Mouse (Mus musculus) embryonic facial prominence, embryonic 15.5 days (tissue): Measurements from ENCODE around the gene Ptprj. TPM values are rescaled to one million over a fixed set of nuclear protein-coding genes. Genes with fewer than 3 reads are reported as not detected.

ENCODE experiments used
- ATAC-seq: fragments of 200-750 bp; cut with Nextera tagmentation; 2 replicates; pipeline ENCODE4 v1.8.0; 2017; ENCODE audit warnings: low read depth, moderate TSS enrichment; ENCODE audit not compliant: insufficient number of reproducible peaks, low FRiP score, low TSS enrichment
- H3K27ac ChIP-seq: fragments of 300-500 bp; sonication (generic); replicated peaks from 2 replicates; pipeline ENCODE4 v1.5.1; 2015; ENCODE audit warnings: mild to moderate bottlenecking, inconsistent platforms
- H3K27me3 ChIP-seq: fragments of 300-500 bp; sonication (generic); 2 replicates; pipeline ENCODE4 v1.6.1; 2015; ENCODE audit warnings: inconsistent platforms
- H3K36me3 ChIP-seq: fragments of 300-500 bp; sonication (generic); 2 replicates; pipeline ENCODE4 v1.6.1; 2015; ENCODE audit warnings: mild to moderate bottlenecking, inconsistent platforms
- H3K4me1 ChIP-seq: fragments of 300-500 bp; sonication (generic); 2 replicates; pipeline ENCODE4 v1.6.1; 2015; ENCODE audit warnings: inconsistent platforms
- H3K4me2 ChIP-seq: fragments of 300-500 bp; sonication (generic); replicated peaks from 2 replicates; pipeline ENCODE4 v1.6.1; 2015; ENCODE audit warnings: mild to moderate bottlenecking, inconsistent platforms
- H3K4me3 ChIP-seq: fragments of 300-500 bp; sonication (generic); replicated peaks from 2 replicates; pipeline ENCODE4 v1.5.1; 2015; ENCODE audit warnings: mild to moderate bottlenecking, inconsistent platforms
- H3K9ac ChIP-seq: fragments of 300-500 bp; sonication (generic); 2 replicates; pipeline ENCODE4 v1.6.1; 2015; ENCODE audit warnings: inconsistent platforms
- H3K9me3 ChIP-seq: fragments of 300-500 bp; sonication (generic); replicated peaks from 2 replicates; pipeline ENCODE4 v1.6.1; 2016; ENCODE audit warnings: inconsistent platforms
- WGBS: fragments of 180-500 bp; shearing (Covaris S2); methylation state at CpG from one replicate; pipeline ENCODE4 v1.1.7; 2015; 5-methylcytosine and 5-hydroxymethylcytosine counted together
- polyA plus RNA-seq: library from polyadenylated mRNA; unstranded; fragments of >200 nt; fragmentation: Nextera tagmentation; extraction: Ambion mirVana; gene quantifications from 2 replicates; pipeline ENCODE4 v1.2.1, GENCODE M21; 2015

Gene Ptprj
- polyA plus RNA-seq = 2.7 and 2.8 TPM in 2 replicates

DNA sequence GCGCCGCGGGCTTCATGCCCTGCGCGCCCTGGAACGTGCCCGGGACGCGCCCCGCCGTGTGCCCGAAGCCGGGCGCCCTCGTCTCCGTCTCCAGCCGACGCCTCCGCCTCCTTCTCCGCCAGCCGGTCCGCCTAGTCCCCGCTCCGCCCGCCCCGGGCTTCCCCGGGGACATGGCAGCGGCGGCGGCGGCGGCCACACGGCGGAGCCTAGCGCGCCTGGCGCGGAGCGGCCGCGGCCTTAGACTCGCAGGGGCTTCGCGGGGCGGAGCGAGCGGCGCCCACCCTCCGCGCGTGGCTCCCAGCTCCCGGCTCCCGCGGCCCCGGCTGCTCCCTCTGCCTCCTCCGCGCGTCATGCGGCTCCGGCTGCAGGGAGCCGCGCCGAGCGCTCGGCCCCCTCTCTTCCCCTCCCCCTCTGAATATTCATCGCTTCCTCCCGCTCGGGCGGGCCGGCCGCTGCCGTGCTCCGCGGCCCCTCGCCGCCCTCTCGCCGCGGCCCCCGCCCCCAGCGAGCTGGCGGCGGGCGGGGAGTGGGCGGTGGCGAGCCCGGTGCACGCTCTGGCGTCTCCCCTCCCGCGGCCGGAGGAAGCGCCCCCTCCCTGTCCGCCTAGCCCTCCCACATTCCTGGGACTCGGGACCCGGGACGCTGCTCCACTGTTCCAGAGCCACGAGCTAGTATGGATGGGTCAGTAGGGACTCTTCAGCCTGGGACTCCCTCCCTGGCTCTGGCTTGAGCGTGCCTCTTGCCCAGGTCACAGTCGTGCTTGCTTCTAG lies at the start of gene Ptprj:
Gene Ptprj, minus strand, starts transcription at position 412 of the 770 bp plus-strand sequence.
- WGBS = under 1% methylated on average over 84 of the region's 100 CpGs
- peak; percentile 88 for ATAC-seq
- Histone ChIP-seq H3K27ac (peak within 1 kb of the TSS; percentile 83), H3K27me3 (peaks cover 4% of the 10 kb centered on the region; the same call in 1 of the 2 replicates), H3K4me1 (peaks cover 14% of the 10 kb centered on the region; the same call in 1 of the 2 replicates), H3K36me3 (no peaks in the 10 kb centered on the region), H3K4me2 (peak within 1 kb of the TSS; percentile 98), H3K9ac (peak within 1 kb of the TSS; percentile 71), H3K4me3 (peak within 1 kb of the TSS; percentile 76), H3K9me3 (no peaks in the 10 kb centered on the region)

DNA sequence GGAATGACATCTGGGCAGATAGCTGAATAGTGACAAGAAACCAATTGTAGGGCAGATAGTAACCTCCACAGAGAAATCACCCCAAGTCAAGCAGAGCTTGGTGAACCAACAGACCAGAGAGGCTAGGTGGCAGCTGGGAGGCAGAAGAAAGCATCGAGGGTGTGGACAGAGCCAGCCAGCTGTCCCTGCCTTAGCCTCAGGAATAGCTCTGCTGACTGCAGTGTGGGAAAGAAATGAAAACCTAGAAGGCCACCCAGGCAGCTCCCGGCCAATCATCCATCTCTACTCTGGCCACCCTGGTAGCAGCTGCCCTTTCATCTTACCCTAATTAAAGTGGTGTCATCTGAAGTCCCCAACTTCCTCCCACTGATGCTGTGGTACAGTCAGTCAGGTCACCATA lies 49.1 kb upstream of the Ptprj start:
- WGBS = 54% methylated on average over 2 of the region's 2 CpGs
- no peaks in the 10 kb centered on the region for H3K36me3 ChIP-seq
- H3K4me2 ChIP-seq = no peak overlapping the region
- no peak overlapping the region for H3K27ac ChIP-seq
- ATAC-seq = no peak
- H3K9me3 ChIP-seq = no peaks in the 10 kb centered on the region
- no peak overlapping the region for H3K9ac ChIP-seq
- peaks cover 9% of the 10 kb centered on the region for H3K4me1 ChIP-seq
- no peaks in the 10 kb centered on the region for H3K27me3 ChIP-seq
- H3K4me3 ChIP-seq = no peak overlapping the region

DNA sequence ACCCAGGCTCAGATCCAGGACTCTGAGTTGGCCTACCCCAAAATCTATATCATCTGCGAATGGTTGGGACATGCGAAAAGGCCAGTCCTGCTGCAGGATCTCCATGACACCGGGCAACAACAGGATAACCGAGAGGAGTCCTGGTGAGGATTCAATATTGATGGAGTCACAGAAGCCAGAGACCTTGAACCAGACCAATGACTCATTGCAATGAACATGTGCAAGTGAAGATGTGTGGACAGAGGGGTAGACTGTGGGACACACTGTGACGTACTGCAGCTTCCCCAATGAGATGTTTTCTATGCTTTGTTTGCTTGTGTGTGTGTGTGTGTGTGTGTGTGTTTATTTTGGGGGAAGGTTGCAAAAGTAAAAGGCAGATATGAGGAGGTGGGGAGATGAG lies 47.8 kb upstream of the Ptprj start:
- peaks cover 9% of the 10 kb centered on the region for H3K4me1 ChIP-seq
- H3K27ac ChIP-seq = no peak overlapping the region
- no peaks in the 10 kb centered on the region for H3K9me3 ChIP-seq
- H3K36me3 ChIP-seq = no peaks in the 10 kb centered on the region
- no peak overlapping the region for H3K9ac ChIP-seq
- WGBS = 89% methylated on average over 5 of the region's 5 CpGs
- no peak overlapping the region for H3K4me3 ChIP-seq
- no peak overlapping the region for H3K4me2 ChIP-seq
- no peak for ATAC-seq
- 0 out of 2 replicates have a peak, but pooled peaks cover 3% of the 10 kb centered on the region for H3K27me3 ChIP-seq

DNA sequence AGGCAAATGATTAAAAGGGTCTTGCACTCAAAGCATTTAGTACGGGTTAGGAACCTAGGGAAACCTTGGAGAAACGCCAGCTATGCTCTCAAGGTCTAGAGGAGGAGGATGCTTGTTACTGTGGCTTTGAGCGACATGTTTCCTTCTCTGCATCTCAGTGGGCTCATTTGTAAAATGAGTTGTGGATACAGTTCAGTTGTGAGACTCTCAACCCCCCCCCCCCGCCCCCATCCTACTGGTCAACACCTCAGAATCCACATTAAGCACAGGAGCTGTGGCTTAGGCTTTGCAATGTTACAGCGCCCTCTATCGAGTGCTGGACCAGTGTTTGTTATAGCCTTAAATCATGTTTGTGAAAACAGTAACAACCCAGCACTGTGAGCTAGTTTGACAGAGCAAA lies 44.5 kb upstream of the Ptprj start:
- H3K9me3 ChIP-seq = no peaks in the 10 kb centered on the region
- 9% methylated on average over 6 of the region's 6 CpGs for WGBS
- no peak overlapping the region for H3K4me3 ChIP-seq
- H3K27ac ChIP-seq = no peak overlapping the region
- H3K9ac ChIP-seq = no peak overlapping the region
- 0 out of 2 replicates have a peak, but pooled peaks cover 3% of the 10 kb centered on the region for H3K27me3 ChIP-seq
- H3K36me3 ChIP-seq = no peaks in the 10 kb centered on the region
- no peaks in the 10 kb centered on the region for H3K4me1 ChIP-seq
- no peak for ATAC-seq
- no peak overlapping the region for H3K4me2 ChIP-seq

DNA sequence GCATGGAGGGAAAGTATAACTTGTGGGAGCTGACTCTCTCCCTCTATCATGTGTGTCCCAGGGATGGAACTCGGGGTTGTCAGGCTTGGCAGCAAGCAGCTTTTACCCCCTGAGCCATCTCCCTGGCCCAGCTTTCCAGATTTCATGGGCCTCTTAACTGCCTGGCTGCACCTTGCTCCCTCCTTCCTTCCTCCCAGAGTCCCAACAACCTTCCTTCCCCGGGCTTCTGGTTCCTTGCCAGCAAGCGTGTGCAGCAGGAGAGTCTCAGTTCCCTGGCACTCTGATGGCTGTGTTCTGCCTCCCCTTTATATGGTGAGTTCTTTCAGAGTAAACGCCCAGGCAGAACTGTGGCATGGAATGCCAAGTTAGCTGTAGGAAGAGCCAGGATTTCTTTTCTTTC lies 43.9 kb upstream of the Ptprj start:
- no peak overlapping the region for H3K27ac ChIP-seq
- no peaks in the 10 kb centered on the region for H3K9me3 ChIP-seq
- 0 out of 2 replicates have a peak, but pooled peaks cover 3% of the 10 kb centered on the region for H3K27me3 ChIP-seq
- H3K9ac ChIP-seq = no peak overlapping the region
- WGBS = 26% methylated on average over 4 of the region's 4 CpGs
- no peak overlapping the region for H3K4me2 ChIP-seq
- H3K4me1 ChIP-seq = no peaks in the 10 kb centered on the region
- no peak overlapping the region for H3K4me3 ChIP-seq
- ATAC-seq = no peak
- no peaks in the 10 kb centered on the region for H3K36me3 ChIP-seq

DNA sequence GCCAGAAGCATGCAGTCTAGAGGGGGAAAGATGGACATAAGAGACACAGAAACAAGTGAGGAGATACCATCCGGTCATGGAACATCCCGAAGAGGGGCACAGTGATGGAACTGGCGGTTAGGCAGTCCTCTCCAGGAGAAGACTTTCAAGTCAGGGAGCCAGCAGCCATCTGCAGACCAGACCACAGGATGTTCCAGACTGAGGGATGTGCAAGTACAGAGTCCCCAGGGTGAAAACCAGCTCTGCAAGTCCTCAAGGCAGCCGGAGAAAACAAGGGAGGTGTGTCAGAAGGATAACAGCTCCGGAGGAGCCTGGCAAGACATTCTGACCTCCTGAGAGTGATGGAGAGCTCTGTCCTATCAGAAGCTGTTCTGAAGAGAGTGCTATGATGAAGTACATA lies 40.4 kb upstream of the Ptprj start:
- WGBS = 51% methylated on average over 5 of the region's 5 CpGs
- H3K36me3 ChIP-seq = no peaks in the 10 kb centered on the region
- H3K4me1 ChIP-seq = no peaks in the 10 kb centered on the region
- H3K4me2 ChIP-seq = no peak overlapping the region
- ATAC-seq = no peak
- H3K27me3 ChIP-seq = 0 out of 2 replicates have a peak, but pooled peaks cover 3% of the 10 kb centered on the region
- H3K27ac ChIP-seq = no peak overlapping the region
- no peak overlapping the region for H3K9ac ChIP-seq
- H3K9me3 ChIP-seq = no peaks in the 10 kb centered on the region
- H3K4me3 ChIP-seq = no peak overlapping the region

DNA sequence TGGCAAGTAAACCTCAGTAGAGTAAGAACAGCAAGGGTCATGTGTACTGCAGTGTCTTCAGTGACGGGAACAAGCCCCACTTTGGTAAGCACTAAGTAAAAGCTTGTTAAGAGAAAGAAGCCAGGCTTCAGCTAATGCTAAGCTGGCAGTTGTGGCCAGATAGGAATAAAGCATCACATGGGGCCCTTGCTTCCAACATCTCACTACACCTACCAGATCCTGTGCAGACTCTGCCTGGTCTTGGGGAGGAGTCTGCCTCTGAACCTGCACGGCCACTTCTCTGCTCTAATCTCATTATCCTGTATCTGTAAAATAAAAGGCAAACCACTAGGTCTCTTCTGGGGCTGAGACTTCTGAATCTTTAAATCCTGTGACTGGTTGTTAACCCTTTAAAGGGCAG lies 39.2 kb upstream of the Ptprj start:
- no peak for ATAC-seq
- H3K9ac ChIP-seq = no peak overlapping the region
- H3K4me1 ChIP-seq = no peaks in the 10 kb centered on the region
- H3K9me3 ChIP-seq = no peaks in the 10 kb centered on the region
- WGBS = 34% methylated on average over 2 of the region's 2 CpGs
- H3K27ac ChIP-seq = no peak overlapping the region
- H3K4me2 ChIP-seq = no peak overlapping the region
- H3K27me3 ChIP-seq = 0 out of 2 replicates have a peak, but pooled peaks cover 3% of the 10 kb centered on the region
- H3K4me3 ChIP-seq = no peak overlapping the region
- no peaks in the 10 kb centered on the region for H3K36me3 ChIP-seq

DNA sequence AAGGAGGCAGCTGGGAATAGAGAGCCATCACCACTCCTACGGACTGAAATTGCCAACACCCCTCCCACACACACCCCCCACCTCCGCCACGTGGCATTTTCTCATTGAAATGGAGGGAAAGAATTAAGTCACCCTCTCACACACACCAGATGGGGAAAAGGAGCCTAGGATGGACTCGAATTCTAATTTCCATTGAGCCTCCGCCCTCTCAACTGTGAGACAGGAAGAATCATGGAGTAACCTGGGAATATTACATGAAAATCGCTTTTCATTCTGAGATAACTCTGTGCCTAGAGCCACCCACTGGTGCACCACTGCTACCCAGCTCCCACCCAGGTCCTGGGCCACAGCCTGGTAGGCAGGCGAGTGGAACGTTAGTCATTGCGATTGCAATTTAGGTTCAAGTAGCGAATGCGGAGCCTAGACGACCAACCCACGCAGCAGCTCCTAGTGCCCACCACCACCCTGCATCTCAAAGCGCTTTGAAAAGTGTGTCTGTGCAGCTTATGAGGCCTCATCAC lies 34.3 kb upstream of the Ptprj start:
- Histone ChIP-seq H3K4me3 (no peak overlapping the region), H3K9ac (no peak overlapping the region), H3K4me2 (no peak overlapping the region), H3K36me3 (no peaks in the 10 kb centered on the region), H3K4me1 (no peaks in the 10 kb centered on the region), H3K27me3 (no peaks in the 10 kb centered on the region), H3K9me3 (no peaks in the 10 kb centered on the region), H3K27ac (no peak overlapping the region)
- 88% methylated on average over 14 of the region's 14 CpGs for WGBS
- no peak for ATAC-seq

DNA sequence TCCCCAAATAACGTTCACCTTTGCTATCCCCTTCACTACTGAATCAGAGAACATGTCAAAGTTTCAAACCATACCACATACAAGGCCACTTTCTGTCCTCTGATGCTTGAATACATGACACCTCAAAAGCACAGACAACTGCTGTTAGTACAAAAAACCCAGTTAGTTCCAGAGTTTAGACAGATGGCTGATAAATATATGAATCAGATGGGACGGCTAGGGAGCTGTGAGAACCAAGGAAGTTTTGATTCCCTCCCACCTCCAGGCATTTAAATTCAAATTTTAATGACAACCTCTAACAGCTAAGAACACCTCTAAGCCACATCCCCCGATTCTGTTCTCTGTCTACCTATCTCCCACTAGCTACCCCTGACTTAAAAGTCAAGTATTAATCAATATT lies 33.1 kb upstream of the Ptprj start:
- Histone ChIP-seq H3K27ac (no peak overlapping the region), H3K36me3 (no peaks in the 10 kb centered on the region), H3K4me1 (no peaks in the 10 kb centered on the region), H3K4me2 (no peak overlapping the region), H3K9me3 (no peaks in the 10 kb centered on the region), H3K27me3 (no peaks in the 10 kb centered on the region), H3K4me3 (no peak overlapping the region), H3K9ac (no peak overlapping the region)
- no peak for ATAC-seq
- WGBS = 70% methylated on average over 3 of the region's 3 CpGs

DNA sequence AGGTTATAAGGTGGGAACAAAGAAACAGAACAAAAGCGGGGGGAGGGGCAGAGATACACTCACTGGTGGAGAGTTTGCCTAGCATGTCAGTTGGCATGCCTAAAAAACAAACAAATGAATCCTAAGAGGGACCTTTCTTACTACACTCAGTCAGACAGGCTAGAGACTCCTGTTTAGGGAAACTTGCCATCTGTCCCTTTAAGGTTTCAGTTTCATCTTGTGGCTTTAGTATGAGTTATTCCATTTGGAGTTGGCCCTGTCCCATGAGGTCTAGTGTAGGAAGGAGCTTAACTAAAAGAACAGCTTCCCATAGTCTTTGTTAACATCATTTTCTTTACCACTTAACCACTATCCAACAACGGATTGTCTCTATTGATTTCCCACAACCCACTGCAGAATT lies 32.6 kb upstream of the Ptprj start:
- ATAC-seq = no peak
- no peak overlapping the region for H3K9ac ChIP-seq
- H3K36me3 ChIP-seq = no peaks in the 10 kb centered on the region
- no peak overlapping the region for H3K27ac ChIP-seq
- H3K27me3 ChIP-seq = no peaks in the 10 kb centered on the region
- H3K4me3 ChIP-seq = no peak overlapping the region
- H3K4me1 ChIP-seq = no peaks in the 10 kb centered on the region
- H3K4me2 ChIP-seq = no peak overlapping the region
- WGBS = 71% methylated on average over 2 of the region's 2 CpGs
- H3K9me3 ChIP-seq = no peaks in the 10 kb centered on the region

DNA sequence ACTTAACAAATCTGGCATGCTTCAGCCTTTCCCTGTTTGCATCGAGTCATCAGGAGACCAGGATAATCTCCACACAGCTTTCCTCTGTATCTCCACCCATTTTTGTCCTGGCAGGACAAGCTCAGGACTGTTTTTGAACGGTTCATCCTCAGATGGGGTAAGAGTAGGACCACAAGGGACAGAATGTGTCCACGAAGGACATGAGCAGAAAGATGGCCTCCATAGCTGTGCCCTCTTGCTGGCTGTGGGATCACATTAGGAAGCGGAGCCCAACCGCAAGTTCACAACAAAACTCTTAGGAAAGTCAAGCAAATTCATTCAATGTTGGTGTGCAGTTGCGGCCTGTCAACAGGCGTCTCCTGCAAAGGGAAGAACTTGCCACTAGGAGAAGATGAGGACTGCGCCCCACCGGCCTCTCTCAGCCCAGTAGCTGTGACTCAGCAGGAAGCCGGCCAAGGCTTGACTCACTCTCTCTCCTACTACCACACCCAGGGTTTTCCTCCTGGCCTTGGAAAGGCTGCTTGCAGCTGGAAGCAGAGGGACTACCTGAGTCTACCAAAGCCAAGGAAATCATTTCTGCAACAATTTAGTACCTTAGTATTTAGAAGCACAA lies 31.6 kb upstream of the Ptprj start:
- ATAC-seq = no peak
- H3K9me3 ChIP-seq = no peaks in the 10 kb centered on the region
- 82% methylated on average over 10 of the region's 10 CpGs for WGBS
- no peak overlapping the region for H3K27ac ChIP-seq
- no peaks in the 10 kb centered on the region for H3K27me3 ChIP-seq
- H3K9ac ChIP-seq = no peak overlapping the region
- H3K36me3 ChIP-seq = no peaks in the 10 kb centered on the region
- H3K4me2 ChIP-seq = no peak overlapping the region
- no peaks in the 10 kb centered on the region for H3K4me1 ChIP-seq
- no peak overlapping the region for H3K4me3 ChIP-seq
